Mouse (Mus musculus): ENCODE results near the gene Sh3bp2. TPM values are rescaled to one million over a fixed set of nuclear protein-coding genes. Genes with fewer than 3 reads are reported as not detected.

The Sh3bp2 gene
- polyA plus RNA-seq, 1 experiment from 2014 or later: 11.7 TPM

GRCm38 (mm10) chr5:34513466-34514217, 12.0 kb upstream of the Sh3bp2 start, which contains the start of gene Tnip2:
Gene Tnip2 (minus strand): TSS chr5:34513991.
- Histone ChIP-seq H3K4me1 (peaks cover 17% of the 10 kb centered on the region), H3K9me3 (no peaks in the 10 kb centered on the region), H3K4me3 (peak within 1 kb of the TSS; percentile 75), H3K36me3 (replicated peaks) (no peaks in the 10 kb centered on the region), H3K27ac (peak within 1 kb of the TSS; percentile 82), H3K27me3 (ENCODE audit: poor library complexity, severe bottlenecking) (peaks cover 24% of the 10 kb centered on the region)
- WGBS: under 1% methylated on average over 64 of the region's 64 CpGs
- DNase-seq (ENCODE audit: extremely low spot score, low spot score): peak; percentile 93

- WGBS: 31% methylated on average over 7 of the region's 7 CpGs
Measured at GRCm38 (mm10) chr5:34514218-34514566, 11.4 kb upstream of the Sh3bp2 start.

GRCm38 (mm10) chr5:34515096-34515495, 10.5 kb upstream of the Sh3bp2 start:
- H3K4me3 ChIP-seq: no peak overlapping the region
- peaks cover 24% of the 10 kb centered on the region for H3K27me3 ChIP-seq (ENCODE audit: poor library complexity, severe bottlenecking)
- no peaks in the 10 kb centered on the region for H3K36me3 ChIP-seq (replicated peaks)
- no peak for DNase-seq (ENCODE audit: extremely low spot score, low spot score)
- no peaks in the 10 kb centered on the region for H3K9me3 ChIP-seq
- H3K4me1 ChIP-seq: peaks cover 17% of the 10 kb centered on the region
- no peak overlapping the region for H3K27ac ChIP-seq

More at GRCm38 (mm10) chr5:34514218-34514566, 11.4 kb upstream of the Sh3bp2 start:
- no peaks in the 10 kb centered on the region for H3K36me3 ChIP-seq (replicated peaks)
- DNase-seq (ENCODE audit: extremely low spot score, low spot score): no peak
- H3K27me3 ChIP-seq (ENCODE audit: poor library complexity, severe bottlenecking): peaks cover 24% of the 10 kb centered on the region
- peaks cover 17% of the 10 kb centered on the region for H3K4me1 ChIP-seq
- peak overlapping the region; percentile 82; the same call in 1 of the 2 replicates for H3K27ac ChIP-seq
- peak overlapping the region; percentile 75 for H3K4me3 ChIP-seq
- H3K9me3 ChIP-seq: no peaks in the 10 kb centered on the region

GRCm38 (mm10) chr5:34517913-34518312, 7.7 kb upstream of the Sh3bp2 start:
- DNase-seq (ENCODE audit: extremely low spot score, low spot score): peak; percentile 76
- no peak overlapping the region for H3K4me3 ChIP-seq
- WGBS: 33% methylated on average over 3 of the region's 3 CpGs
- no peaks in the 10 kb centered on the region for H3K36me3 ChIP-seq (replicated peaks)
- H3K9me3 ChIP-seq: no peaks in the 10 kb centered on the region
- no peak overlapping the region for H3K27ac ChIP-seq
- peaks cover 20% of the 10 kb centered on the region for H3K4me1 ChIP-seq
- peaks cover 9% of the 10 kb centered on the region for H3K27me3 ChIP-seq (ENCODE audit: poor library complexity, severe bottlenecking)

GRCm38 (mm10) chr5:34519389-34519910, 6.2 kb upstream of the Sh3bp2 start:
- no peaks in the 10 kb centered on the region for H3K36me3 ChIP-seq (replicated peaks)
- peaks cover 6% of the 10 kb centered on the region; the same call in 1 of the 2 replicates for H3K27me3 ChIP-seq (ENCODE audit: poor library complexity, severe bottlenecking)
- no peak for DNase-seq (ENCODE audit: extremely low spot score, low spot score)
- peaks cover 5% of the 10 kb centered on the region for H3K4me1 ChIP-seq
- WGBS: 85% methylated on average over 9 of the region's 9 CpGs
- no peak overlapping the region for H3K4me3 ChIP-seq
- H3K27ac ChIP-seq: no peak overlapping the region
- no peaks in the 10 kb centered on the region for H3K9me3 ChIP-seq

- Histone ChIP-seq H3K4me1 (peaks cover 5% of the 10 kb centered on the region), H3K9me3 (no peaks in the 10 kb centered on the region), H3K36me3 (replicated peaks) (no peaks in the 10 kb centered on the region), H3K27ac (no peak overlapping the region), H3K27me3 (ENCODE audit: poor library complexity, severe bottlenecking) (peaks cover 6% of the 10 kb centered on the region; the same call in 1 of the 2 replicates), H3K4me3 (no peak overlapping the region)
- 82% methylated on average over 11 of the region's 11 CpGs for WGBS
- DNase-seq (ENCODE audit: extremely low spot score, low spot score): no peak
Measured at GRCm38 (mm10) chr5:34520458-34521209, 5.0 kb upstream of the Sh3bp2 start.

- no peaks in the 10 kb centered on the region for H3K36me3 ChIP-seq (replicated peaks)
- H3K9me3 ChIP-seq: no peaks in the 10 kb centered on the region
- DNase-seq (ENCODE audit: extremely low spot score, low spot score): no peak
- H3K4me1 ChIP-seq: peaks cover 12% of the 10 kb centered on the region
- 85% methylated on average over 3 of the region's 3 CpGs for WGBS
- H3K27ac ChIP-seq: no peak overlapping the region; the same call in 1 of the 2 replicates
- no peak overlapping the region for H3K4me3 ChIP-seq
- H3K27me3 ChIP-seq (ENCODE audit: poor library complexity, severe bottlenecking): peaks cover 9% of the 10 kb centered on the region
Measured at GRCm38 (mm10) chr5:34521337-34521736, 4.3 kb upstream of the Sh3bp2 start.

- Histone ChIP-seq H3K36me3 (replicated peaks) (no peaks in the 10 kb centered on the region), H3K9me3 (no peaks in the 10 kb centered on the region), H3K4me1 (peaks cover 16% of the 10 kb centered on the region), H3K27ac (no peak overlapping the region), H3K4me3 (no peak overlapping the region), H3K27me3 (ENCODE audit: poor library complexity, severe bottlenecking) (peaks cover 21% of the 10 kb centered on the region)
- no peak for DNase-seq (ENCODE audit: extremely low spot score, low spot score)
- 57% methylated on average over 4 of the region's 4 CpGs for WGBS
Measured at GRCm38 (mm10) chr5:34523958-34524485, 1.6 kb upstream of the Sh3bp2 start.

GRCm38 (mm10) chr5:34524511-34524910, 1.1 kb upstream of the Sh3bp2 start:
- no peaks in the 10 kb centered on the region for H3K36me3 ChIP-seq (replicated peaks)
- peaks cover 21% of the 10 kb centered on the region for H3K27me3 ChIP-seq (ENCODE audit: poor library complexity, severe bottlenecking)
- H3K4me1 ChIP-seq: peaks cover 16% of the 10 kb centered on the region
- H3K9me3 ChIP-seq: no peaks in the 10 kb centered on the region
- no peak for DNase-seq (ENCODE audit: extremely low spot score, low spot score)
- no peak overlapping the region for H3K4me3 ChIP-seq
- no peak overlapping the region for H3K27ac ChIP-seq

GRCm38 (mm10) chr5:34526477-34526775, 788 bp downstream of the Sh3bp2 start:
- no peaks in the 10 kb centered on the region for H3K36me3 ChIP-seq (replicated peaks)
- no peaks in the 10 kb centered on the region for H3K9me3 ChIP-seq
- WGBS: 35% methylated on average over 5 of the region's 5 CpGs
- peaks cover 21% of the 10 kb centered on the region for H3K27me3 ChIP-seq (ENCODE audit: poor library complexity, severe bottlenecking)
- no peak overlapping the region for H3K27ac ChIP-seq
- peaks cover 13% of the 10 kb centered on the region for H3K4me1 ChIP-seq
- peak overlapping the region; percentile 66 for H3K4me3 ChIP-seq
- DNase-seq (ENCODE audit: extremely low spot score, low spot score): no peak

- WGBS: 85% methylated on average over 2 of the region's 2 CpGs
- DNase-seq (ENCODE audit: extremely low spot score, low spot score): no peak
- Histone ChIP-seq H3K27me3 (ENCODE audit: poor library complexity, severe bottlenecking) (peaks cover 21% of the 10 kb centered on the region), H3K27ac (no peak overlapping the region), H3K4me1 (peaks cover 13% of the 10 kb centered on the region), H3K4me3 (no peak overlapping the region), H3K36me3 (replicated peaks) (no peaks in the 10 kb centered on the region), H3K9me3 (no peaks in the 10 kb centered on the region)
Measured at GRCm38 (mm10) chr5:34527352-34527751, 1.7 kb downstream of the Sh3bp2 start.

GRCm38 (mm10) chr5:34528724-34529123, 3.1 kb downstream of the Sh3bp2 start:
- Histone ChIP-seq H3K27me3 (ENCODE audit: poor library complexity, severe bottlenecking) (peaks cover 21% of the 10 kb centered on the region), H3K27ac (no peak overlapping the region), H3K36me3 (replicated peaks) (no peaks in the 10 kb centered on the region), H3K4me1 (peaks cover 13% of the 10 kb centered on the region), H3K4me3 (no peak overlapping the region), H3K9me3 (no peaks in the 10 kb centered on the region)
- no peak for DNase-seq (ENCODE audit: extremely low spot score, low spot score)
- 87% methylated on average over 5 of the region's 5 CpGs for WGBS

- WGBS: 81% methylated on average over 5 of the region's 5 CpGs
- H3K36me3 ChIP-seq (replicated peaks): no peaks in the 10 kb centered on the region
- H3K4me3 ChIP-seq: no peak overlapping the region
- H3K4me1 ChIP-seq: peaks cover 13% of the 10 kb centered on the region
- H3K27me3 ChIP-seq (ENCODE audit: poor library complexity, severe bottlenecking): peaks cover 16% of the 10 kb centered on the region
- H3K9me3 ChIP-seq: no peaks in the 10 kb centered on the region
- no peak overlapping the region for H3K27ac ChIP-seq
- DNase-seq (ENCODE audit: extremely low spot score, low spot score): no peak
Measured at GRCm38 (mm10) chr5:34530116-34530515, 4.5 kb downstream of the Sh3bp2 start.
